Mouse (Mus musculus) limb, embryonic 11.5 days (tissue): ENCODE measurements around the gene Slc5a10. TPM values are rescaled to one million over a fixed set of nuclear protein-coding genes. Genes with fewer than 3 reads are reported as not detected.

Source experiments
- ATAC-seq: fragments of 200-750 bp; cut with Nextera tagmentation; 2 replicates; pipeline ENCODE4 v1.8.0; 2017; ENCODE audit warnings: low read depth; ENCODE audit not compliant: insufficient number of reproducible peaks, low FRiP score, low TSS enrichment
- DNase-seq: peaks from one replicate; pipeline ENCODE4 v3.0.0-alpha.2; 2015; ENCODE audit warnings: low spot score
- H3K27ac ChIP-seq: fragments of 300-500 bp; sonication (generic); replicated peaks from 2 replicates; pipeline ENCODE4 v1.5.1; 2014; ENCODE audit warnings: low read depth, mild to moderate bottlenecking, low read length
- H3K27me3 ChIP-seq: fragments of 300-500 bp; sonication (generic); 2 replicates; pipeline ENCODE4 v1.6.1; 2014; ENCODE audit warnings: mild to moderate bottlenecking, low read length, mixed read lengths; ENCODE audit not compliant: control insufficient read depth, insufficient read depth
- H3K36me3 ChIP-seq: fragments of 300-500 bp; sonication (generic); 2 replicates; pipeline ENCODE4 v1.6.1; 2014; ENCODE audit warnings: mild to moderate bottlenecking, low read length, moderate library complexity, mixed read lengths; ENCODE audit not compliant: control insufficient read depth, insufficient read depth
- H3K4me1 ChIP-seq: fragments of 300-500 bp; sonication (generic); 2 replicates; pipeline ENCODE4 v1.6.1; 2014; ENCODE audit warnings: low read length, mixed read lengths; ENCODE audit not compliant: control insufficient read depth, insufficient read depth
- H3K4me2 ChIP-seq: fragments of 300-500 bp; sonication (generic); 2 replicates; pipeline ENCODE4 v1.6.1; 2014; ENCODE audit warnings: low read depth, mild to moderate bottlenecking, moderate library complexity; ENCODE audit not compliant: severe bottlenecking
- H3K4me3 ChIP-seq: fragments of 300-500 bp; sonication (generic); 2 replicates; pipeline ENCODE4 v1.5.1; 2014; ENCODE audit warnings: low read depth, low read length
- H3K9ac ChIP-seq: fragments of 300-500 bp; sonication (generic); 2 replicates; pipeline ENCODE4 v1.6.1; 2014; ENCODE audit warnings: mild to moderate bottlenecking, low read length
- H3K9me3 ChIP-seq: fragments of 300-500 bp; sonication (generic); 2 replicates; pipeline ENCODE4 v1.6.1; 2016; ENCODE audit warnings: low read length; ENCODE audit not compliant: control insufficient read depth
- WGBS: fragments of 180-500 bp; shearing (Covaris S2); extraction: QIAGEN DNeasy Blood & Tissue Kit; methylation state at CpG from one replicate; pipeline ENCODE4 v1.1.7; 2014; 5-methylcytosine and 5-hydroxymethylcytosine counted together
- polyA plus RNA-seq: library from polyadenylated mRNA; unstranded; fragments of >200 nt; fragmentation: Nextera tagmentation; extraction: Ambion mirVana; gene quantifications from 2 replicates; pipeline ENCODE4 v1.2.1, GENCODE M21; 2014

Slc5a10 gene
- polyA plus RNA-seq, 1 experiment from 2014 or later, result 0.11 TPM

GRCm38 (mm10) chr11:61743768-61744167 lies 23.1 kb upstream of the Slc5a10 start:
- no peak overlapping the region for H3K27ac ChIP-seq
- H3K9me3 ChIP-seq, result no peaks in the 10 kb centered on the region
- 90% methylated on average over 3 of the region's 3 CpGs for WGBS
- no peak overlapping the region for H3K9ac ChIP-seq
- H3K4me3 ChIP-seq, result no peak overlapping the region
- ATAC-seq (no peak), DNase-seq (no peak)
- no peak overlapping the region for H3K4me2 ChIP-seq
- H3K4me1 ChIP-seq, result no peaks in the 10 kb centered on the region
- no peaks in the 10 kb centered on the region for H3K27me3 ChIP-seq
- peaks cover 10% of the 10 kb centered on the region; the same call in 1 of the 2 replicates for H3K36me3 ChIP-seq

GRCm38 (mm10) chr11:61740500-61740899 lies 19.9 kb upstream of the Slc5a10 start:
- Histone ChIP-seq H3K4me1 (no peaks in the 10 kb centered on the region), H3K4me3 (no peak overlapping the region), H3K27me3 (no peaks in the 10 kb centered on the region), H3K9ac (no peak overlapping the region), H3K36me3 (peaks cover 9% of the 10 kb centered on the region; the same call in 1 of the 2 replicates), H3K4me2 (no peak overlapping the region), H3K27ac (no peak overlapping the region), H3K9me3 (no peaks in the 10 kb centered on the region)
- no peak for DNase-seq
- no peak for ATAC-seq
- WGBS, result 90% methylated on average over 1 of the region's 1 CpGs

DNA sequence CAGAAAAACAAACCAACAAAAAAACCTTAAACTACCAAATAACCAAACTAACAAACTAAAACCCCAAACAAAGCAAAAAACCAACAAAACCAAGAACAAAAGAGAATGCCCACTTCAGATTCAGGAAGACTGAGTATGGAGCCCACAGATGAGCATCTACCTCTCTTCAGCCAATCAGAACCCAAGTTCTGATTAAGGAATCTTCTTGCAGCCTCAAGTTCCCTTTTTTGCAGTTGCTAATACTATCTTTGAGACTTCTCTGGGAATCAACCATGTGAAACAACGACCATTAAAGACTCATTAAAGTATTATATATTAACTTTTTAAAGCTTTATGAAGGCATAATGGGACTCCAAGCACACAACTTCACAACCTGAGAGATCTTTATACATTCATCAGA lies 16.7 kb upstream of the Slc5a10 start:
- no peak overlapping the region for H3K4me3 ChIP-seq
- no peak for DNase-seq
- H3K27me3 ChIP-seq, result no peaks in the 10 kb centered on the region
- no peak overlapping the region for H3K4me2 ChIP-seq
- H3K36me3 ChIP-seq, result peaks cover 9% of the 10 kb centered on the region; the same call in 1 of the 2 replicates
- no peak overlapping the region for H3K9ac ChIP-seq
- no peaks in the 10 kb centered on the region for H3K9me3 ChIP-seq
- 86% methylated on average over 1 of the region's 1 CpGs for WGBS
- no peak for ATAC-seq
- no peaks in the 10 kb centered on the region for H3K4me1 ChIP-seq
- no peak overlapping the region for H3K27ac ChIP-seq

- peaks cover 2% of the 10 kb centered on the region; the same call in 1 of the 2 replicates for H3K36me3 ChIP-seq
- ATAC-seq (no peak), DNase-seq (no peak)
- no peaks in the 10 kb centered on the region for H3K4me1 ChIP-seq
- 88% methylated on average over 7 of the region's 7 CpGs for WGBS
- H3K9me3 ChIP-seq, result no peaks in the 10 kb centered on the region
- no peak overlapping the region for H3K27ac ChIP-seq
- H3K4me3 ChIP-seq, result no peak overlapping the region
- H3K27me3 ChIP-seq, result no peaks in the 10 kb centered on the region
- no peak overlapping the region for H3K9ac ChIP-seq
- no peak overlapping the region for H3K4me2 ChIP-seq
Observed at GRCm38 (mm10) chr11:61732672-61733071, 12.0 kb upstream of the Slc5a10 start.

DNA sequence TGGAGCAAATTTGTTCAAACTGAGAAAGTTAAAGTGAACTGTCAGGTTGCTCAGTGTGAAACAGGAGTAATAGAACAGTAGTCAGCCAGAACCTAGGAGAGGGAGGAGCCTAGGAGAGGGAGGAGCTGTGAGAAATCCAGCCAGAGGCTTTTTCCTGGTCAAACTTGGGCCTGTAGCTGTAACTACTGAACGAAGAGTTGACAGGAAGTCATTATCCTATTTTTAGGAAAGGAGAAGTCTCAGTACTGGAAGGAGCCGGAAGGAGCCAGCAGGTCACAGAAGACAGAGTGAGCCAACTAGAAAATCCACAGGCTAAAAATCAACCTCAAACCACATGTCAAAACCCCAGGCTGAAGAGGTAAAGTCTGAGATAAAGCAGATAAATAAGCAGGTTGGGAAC lies 7.4 kb upstream of the Slc5a10 start:
- no peak for DNase-seq

GRCm38 (mm10) chr11:61722077-61722476 lies 1.5 kb upstream of the Slc5a10 start:
- H3K4me3 ChIP-seq, result no peak overlapping the region
- no peak overlapping the region for H3K4me2 ChIP-seq
- no peak for DNase-seq
- H3K27ac ChIP-seq, result no peak overlapping the region
- H3K9ac ChIP-seq, result no peak overlapping the region
- no peaks in the 10 kb centered on the region for H3K9me3 ChIP-seq
- 88% methylated on average over 5 of the region's 5 CpGs for WGBS
- no peaks in the 10 kb centered on the region for H3K27me3 ChIP-seq
- no peak for ATAC-seq
- no peaks in the 10 kb centered on the region for H3K4me1 ChIP-seq
- peaks cover 2% of the 10 kb centered on the region; the same call in 1 of the 2 replicates for H3K36me3 ChIP-seq

More for the DNA sequence above, 7.4 kb upstream of the Slc5a10 start:
- ATAC-seq, result no peak
- Histone ChIP-seq H3K4me3 (no peak overlapping the region), H3K9me3 (no peaks in the 10 kb centered on the region), H3K4me1 (no peaks in the 10 kb centered on the region), H3K27me3 (no peaks in the 10 kb centered on the region), H3K27ac (no peak overlapping the region), H3K4me2 (no peak overlapping the region), H3K9ac (no peak overlapping the region), H3K36me3 (peaks cover 4% of the 10 kb centered on the region; the same call in 1 of the 2 replicates)
- 62% methylated on average over 2 of the region's 2 CpGs for WGBS

DNA sequence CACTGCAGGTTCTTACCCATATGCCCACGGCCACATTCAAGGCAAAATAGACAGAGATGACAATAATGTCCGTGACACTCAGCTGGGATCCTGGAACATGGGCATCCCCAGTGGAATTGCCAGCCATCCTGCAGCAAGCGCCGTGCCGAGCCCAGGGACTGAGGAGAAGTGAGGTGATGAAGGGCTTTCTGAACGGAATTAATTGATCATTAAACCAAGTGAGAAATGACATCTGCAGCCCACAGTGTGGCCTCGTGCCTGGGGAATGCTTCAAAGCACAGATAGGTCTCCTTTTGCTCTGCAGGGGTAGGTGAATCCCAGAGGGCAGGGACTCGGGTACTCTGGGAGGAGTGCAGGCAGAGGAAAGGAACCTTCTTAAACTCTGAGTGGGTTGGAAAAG lies 800 bp downstream of the Slc5a10 start:
- Histone ChIP-seq H3K27ac (no peak overlapping the region), H3K4me3 (no peak overlapping the region), H3K9me3 (no peaks in the 10 kb centered on the region), H3K9ac (no peak overlapping the region), H3K27me3 (no peaks in the 10 kb centered on the region), H3K4me1 (no peaks in the 10 kb centered on the region), H3K36me3 (no peaks in the 10 kb centered on the region), H3K4me2 (no peak overlapping the region)
- DNase-seq (no peak), ATAC-seq (no peak)
- WGBS, result 77% methylated on average over 8 of the region's 8 CpGs

DNA sequence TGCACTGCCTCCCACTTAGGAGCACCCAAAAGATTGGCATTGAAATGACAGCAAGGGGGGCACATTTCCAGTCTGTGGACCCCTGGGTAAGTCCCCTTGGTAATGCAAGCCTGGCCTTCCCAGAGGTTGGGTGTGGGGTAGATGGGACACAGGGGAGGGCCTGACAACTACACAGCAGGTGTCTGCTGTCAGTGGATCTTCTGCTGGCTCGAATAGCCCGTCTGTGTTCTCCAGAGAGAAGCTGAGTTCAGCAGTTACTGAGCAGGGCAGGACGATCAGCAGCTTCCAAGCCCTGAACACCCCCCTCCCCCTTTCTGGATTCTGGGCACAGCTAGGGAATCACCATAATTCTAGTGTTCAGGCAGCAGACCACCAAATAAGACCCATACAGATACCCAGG lies 1.2 kb downstream of the Slc5a10 start:
- Histone ChIP-seq H3K4me3 (no peak overlapping the region), H3K4me1 (no peaks in the 10 kb centered on the region), H3K4me2 (no peak overlapping the region), H3K9me3 (no peaks in the 10 kb centered on the region), H3K9ac (no peak overlapping the region), H3K27ac (no peak overlapping the region), H3K36me3 (no peaks in the 10 kb centered on the region), H3K27me3 (no peaks in the 10 kb centered on the region)
- ATAC-seq, result no peak
- 66% methylated on average over 3 of the region's 3 CpGs for WGBS
- DNase-seq, result no peak

- Histone ChIP-seq H3K27ac (no peak overlapping the region), H3K9ac (no peak overlapping the region), H3K4me3 (no peak overlapping the region), H3K27me3 (no peaks in the 10 kb centered on the region), H3K36me3 (no peaks in the 10 kb centered on the region), H3K4me2 (no peak overlapping the region), H3K4me1 (no peaks in the 10 kb centered on the region), H3K9me3 (no peaks in the 10 kb centered on the region)
- 74% methylated on average over 5 of the region's 5 CpGs for WGBS
- DNase-seq, result no peak
- no peak for ATAC-seq
Observed at GRCm38 (mm10) chr11:61717990-61718389, 2.6 kb downstream of the Slc5a10 start.
